Mouse (Mus musculus) 3134 (cell line): ENCODE measurements around the gene Pou2f2.

ENCODE experiments used
- DNase-seq: peaks from one replicate; pipeline ENCODE4 v3.0.0-alpha.2; 2011; ENCODE audit warnings: low spot score; ENCODE audit not compliant: insufficient read length; ENCODE audit errors: extremely low read depth

Pou2f2 gene

DNA sequence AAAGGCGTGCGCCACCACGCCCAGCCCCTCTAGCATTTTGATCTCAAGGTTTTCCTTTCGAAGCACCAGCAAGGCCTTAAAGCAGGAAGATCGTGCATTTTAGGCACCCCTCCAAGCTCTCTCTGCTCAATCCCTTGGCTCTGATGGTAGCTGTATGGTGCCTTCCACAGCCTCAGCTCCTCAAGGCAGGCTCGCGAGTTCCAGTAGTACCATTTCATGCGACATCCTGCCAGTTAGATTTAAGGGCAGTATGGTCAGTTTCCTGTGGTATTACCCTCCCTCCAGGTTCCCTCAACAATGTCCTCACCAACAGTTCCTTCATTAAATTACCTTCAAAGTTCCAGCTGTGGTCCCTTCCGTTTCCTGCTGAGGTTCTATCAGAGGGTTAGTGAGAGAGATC, 16.6 kb upstream of the Pou2f2 start:
- no peak for DNase-seq

DNA sequence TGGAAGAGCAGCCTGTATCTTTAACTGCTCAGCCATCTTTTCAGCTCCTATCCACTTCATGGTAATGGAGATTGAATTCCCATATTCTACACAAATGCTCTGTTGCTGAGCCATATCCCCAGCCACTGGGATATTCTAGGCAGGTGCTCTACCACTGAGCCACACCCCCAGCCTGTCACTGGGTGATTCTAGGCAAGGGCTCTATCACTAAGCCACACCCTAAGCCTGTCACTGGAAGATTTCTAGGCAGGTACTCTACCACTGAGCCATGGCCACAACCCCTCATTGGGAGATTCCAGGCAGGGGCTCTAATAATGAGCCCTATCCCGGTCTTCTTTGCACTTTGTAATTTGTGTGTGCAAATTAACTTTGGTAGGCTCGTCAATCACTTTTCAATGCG, 15.6 kb upstream of the Pou2f2 start:
- DNase-seq = no peak

DNA sequence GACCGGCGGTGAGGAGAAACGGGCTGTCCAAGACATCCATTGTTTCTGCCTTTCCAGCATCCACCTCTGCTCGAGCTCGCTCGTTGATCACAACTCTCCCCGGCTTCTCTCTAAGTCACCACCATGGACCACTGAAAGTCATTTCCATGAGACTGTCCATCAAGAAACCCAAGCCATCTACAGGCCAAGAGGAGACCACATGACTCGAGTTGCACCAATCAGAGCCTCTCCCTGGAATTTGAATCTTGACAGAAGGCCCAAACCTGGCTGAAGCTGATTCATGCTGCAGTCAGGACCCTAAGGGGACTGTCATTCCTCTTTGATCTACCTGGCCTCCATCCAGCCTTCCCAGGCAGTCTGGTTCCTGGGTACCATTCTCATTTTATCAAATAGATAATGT, 12.6 kb upstream of the Pou2f2 start:
- DNase-seq = no peak

DNA sequence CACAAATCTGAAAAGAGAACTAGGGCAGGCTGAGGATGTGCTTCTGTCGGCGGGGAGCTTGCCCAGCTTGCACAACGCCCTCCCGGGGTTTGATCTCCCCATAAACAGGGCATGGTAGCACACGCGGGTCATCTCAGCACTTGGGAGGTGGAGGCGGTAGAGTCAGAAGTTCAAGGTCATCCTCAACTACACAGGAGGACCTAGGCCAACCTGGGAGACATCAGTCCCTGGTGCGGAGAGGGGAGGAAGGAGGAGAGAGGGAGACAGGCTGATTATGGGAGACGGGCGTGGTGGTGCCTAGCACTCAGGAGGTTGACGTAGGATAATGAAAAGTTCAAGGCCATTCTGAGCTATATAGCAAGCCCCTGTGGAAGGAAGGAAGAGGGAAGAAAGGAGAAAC, 11.3 kb upstream of the Pou2f2 start:
- DNase-seq = no peak

DNA sequence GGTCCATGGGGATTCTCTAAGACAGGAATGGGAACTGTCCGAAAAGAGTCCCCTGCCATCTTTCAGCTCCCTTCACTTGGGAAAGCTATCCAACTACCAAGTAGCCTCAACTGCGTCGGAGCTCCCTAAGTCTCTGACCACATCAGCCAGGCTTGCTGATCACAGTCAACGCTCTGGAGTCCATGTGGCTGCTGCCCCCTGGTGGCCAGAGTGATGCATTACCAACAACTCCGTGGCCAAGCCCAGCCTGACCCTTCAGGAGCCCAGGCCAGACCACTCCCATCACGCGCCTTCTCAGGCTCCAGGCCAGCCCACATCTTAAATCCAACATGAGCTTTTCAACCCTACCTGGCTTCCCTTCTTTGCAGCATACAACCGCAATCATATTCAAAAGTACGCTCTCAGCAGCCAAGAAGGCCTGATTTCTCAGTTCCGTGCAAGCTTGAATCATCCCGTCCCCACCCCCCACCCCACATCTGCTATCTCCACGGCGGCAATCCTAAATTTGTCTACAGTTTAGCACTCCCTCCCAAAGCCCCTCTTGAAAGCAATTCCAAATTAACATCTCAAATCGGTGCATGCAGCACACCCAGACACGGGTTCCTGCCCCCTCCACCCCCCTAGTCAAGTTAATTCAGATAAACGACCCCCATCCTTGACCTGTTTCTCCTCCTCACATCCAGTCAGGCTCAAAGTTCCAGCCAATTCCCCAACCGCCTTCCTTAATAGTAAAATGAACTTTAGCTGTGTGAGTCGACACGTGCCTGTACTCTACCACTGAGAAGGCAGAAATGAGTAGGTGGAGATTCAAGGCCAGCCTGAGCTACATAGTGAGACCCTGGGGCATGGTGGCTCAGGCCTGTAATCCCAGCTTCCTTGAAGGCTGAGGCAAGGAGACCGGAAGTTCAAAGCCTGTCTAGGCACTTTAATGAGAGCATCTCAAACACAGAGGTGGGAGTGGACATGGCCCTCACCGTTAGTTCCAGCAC, 8.4 kb upstream of the Pou2f2 start:
- peak; percentile 66 for DNase-seq

DNA sequence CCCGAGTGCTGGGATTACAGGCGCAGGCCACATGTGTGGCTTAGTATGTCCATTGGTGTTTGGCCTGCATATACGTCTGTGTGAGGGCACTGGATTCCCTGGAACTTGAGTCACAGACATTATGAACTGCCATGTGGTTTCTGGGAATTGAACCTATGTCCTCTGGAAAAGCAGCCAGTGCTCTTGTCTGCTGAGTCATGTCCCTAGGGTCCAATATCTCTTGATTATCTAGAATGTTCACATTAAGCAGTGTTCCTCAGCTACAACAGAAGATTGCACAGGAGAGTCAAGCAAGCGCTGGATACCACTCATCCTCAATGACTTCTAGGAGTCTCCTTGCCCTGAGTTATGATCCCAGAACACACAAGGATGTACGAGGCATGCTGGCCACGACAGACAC, 4.6 kb upstream of the Pou2f2 start:
- no peak for DNase-seq

DNA sequence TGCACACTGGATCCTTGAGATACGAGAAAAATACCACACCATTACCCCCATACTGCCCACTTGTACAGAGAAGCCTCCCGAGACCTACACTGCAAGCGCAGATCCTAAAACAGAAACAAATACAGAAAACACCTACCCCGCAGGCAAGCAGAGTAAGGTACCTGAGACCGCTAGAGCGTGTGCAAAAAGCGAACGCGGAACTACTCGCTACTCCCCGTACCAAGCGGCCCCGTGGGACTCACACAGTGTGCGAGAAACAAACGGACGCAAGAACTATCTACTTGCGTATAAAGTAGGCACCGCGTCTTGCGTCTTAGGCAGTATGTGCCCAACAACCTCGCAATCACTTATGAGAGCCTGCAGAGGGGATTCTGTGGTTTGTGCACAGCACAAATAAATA, 2.3 kb upstream of the Pou2f2 start:
- DNase-seq = no peak

DNA sequence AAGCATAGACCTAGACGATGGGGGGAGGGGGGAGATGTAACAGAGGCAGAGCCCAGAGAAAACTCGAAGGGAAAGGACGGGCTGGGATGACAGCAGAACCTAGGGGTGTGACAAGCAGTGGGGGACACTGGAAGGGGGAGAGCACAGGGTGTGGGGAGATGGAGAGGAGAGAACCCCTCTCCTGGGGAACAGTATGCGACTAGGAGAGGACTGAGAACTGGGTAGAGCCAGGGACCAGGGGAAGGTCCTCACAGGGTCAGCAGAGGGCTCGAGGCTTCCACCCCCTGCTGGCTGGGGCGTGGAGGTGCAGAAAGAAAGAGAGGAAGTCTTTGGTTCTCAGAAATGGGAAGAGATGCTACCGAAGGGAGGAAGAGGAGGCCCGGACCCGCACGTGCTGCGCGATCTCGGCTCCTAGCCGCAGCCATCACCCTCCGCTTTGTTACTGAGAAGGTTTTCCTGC, 1.8 kb upstream of the Pou2f2 start:
- no peak for DNase-seq

DNA sequence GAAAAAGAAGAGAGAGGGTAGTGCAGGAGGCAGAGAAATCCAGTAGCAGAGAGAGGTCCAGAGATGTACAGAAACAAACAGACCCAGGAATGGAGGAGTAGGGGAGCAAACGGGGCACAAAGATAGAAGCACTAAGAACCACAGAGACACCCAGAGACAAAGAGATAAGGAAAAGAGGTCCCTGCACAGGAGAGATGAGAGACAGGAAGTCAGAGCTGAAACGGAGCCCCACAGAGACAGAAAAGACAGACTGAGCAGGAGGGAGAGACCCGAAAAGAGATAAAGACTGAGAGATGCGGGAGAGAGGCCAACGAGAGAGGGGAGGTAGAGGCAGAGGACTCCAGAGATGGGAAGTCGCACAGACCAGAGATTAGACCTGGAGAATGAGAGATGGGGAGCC, 986 bp upstream of the Pou2f2 start:
- no peak for DNase-seq

DNA sequence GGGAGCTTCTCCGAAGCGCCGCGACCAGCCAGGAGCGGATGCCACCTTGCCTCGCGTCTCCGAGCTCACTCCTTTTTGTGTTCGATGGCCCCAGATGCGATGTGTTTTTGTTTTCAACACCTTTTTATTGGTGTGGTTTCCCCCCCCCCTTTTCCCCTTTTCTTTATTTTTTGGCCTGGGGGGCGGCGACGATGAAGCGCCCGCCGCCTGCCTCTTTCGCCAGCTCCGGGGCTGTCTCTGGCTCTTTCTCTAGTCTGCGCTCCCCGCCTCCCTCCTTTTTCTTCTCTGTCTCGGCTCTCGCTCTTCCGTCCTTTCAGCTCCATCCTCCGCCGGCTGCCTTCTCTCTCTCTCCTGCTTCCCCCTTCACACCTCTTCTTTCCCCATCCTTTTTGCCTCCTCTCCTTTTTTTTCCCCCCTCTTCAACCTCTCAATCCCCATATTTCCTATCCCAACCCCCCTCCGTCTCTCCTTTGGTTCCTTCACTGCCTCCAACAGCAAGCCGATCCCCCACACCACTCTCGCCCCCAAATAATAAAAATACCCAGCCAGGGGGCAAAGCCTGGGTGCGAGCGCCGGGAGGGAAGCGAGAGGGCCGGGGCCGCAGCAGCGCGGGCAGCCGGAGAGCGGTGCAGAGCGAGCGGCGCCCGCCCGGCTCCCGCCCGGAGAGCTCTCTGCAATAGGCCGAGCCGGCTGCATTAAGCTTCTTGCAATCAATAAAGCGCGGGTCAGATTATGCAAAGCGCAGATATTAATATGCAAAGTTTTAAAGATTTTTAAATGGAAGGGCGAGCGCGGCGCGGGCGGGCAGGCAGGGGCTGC, 530 bp downstream of the Pou2f2 start:
- no peak for DNase-seq

DNA sequence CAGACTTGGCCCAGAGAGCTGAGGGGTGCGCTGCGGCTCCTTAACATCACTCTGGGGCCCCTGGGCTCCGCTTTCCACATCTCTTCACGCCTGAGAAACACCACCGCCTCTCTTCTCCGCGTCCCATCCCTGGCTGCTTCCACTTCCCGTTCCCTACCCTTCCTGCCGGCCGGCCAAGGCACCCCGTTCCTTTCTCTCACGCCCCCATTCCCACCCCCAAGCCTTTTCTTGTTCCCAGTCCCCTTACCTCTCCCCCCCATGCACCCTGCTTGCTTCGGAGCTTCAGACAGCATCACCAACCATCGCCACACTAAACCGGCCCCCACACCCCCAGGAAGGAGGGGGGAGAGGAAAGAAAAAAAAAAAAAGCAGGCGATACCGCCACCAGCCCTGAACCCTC, 1.2 kb downstream of the Pou2f2 start:
- DNase-seq = no peak

DNA sequence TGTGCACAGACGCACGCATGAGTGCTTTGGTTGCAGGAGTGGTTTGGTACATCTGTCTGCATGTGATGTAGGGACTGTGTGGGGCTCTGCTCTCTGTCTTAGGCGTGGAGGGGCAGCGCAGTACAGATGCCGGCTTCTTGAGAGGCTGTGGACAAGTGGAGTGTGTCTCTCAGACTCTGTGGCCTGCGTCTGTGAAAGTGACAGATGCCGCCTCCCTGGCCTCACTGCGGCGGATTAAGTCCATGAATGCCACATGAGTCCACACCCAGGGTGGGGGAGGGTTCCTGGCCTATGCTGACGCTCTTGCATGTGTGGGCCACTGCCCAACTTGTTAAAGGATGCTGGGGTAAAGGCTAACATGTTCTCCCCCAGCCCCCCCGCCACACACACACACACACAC, 5.2 kb downstream of the Pou2f2 start:
- no peak for DNase-seq

DNA sequence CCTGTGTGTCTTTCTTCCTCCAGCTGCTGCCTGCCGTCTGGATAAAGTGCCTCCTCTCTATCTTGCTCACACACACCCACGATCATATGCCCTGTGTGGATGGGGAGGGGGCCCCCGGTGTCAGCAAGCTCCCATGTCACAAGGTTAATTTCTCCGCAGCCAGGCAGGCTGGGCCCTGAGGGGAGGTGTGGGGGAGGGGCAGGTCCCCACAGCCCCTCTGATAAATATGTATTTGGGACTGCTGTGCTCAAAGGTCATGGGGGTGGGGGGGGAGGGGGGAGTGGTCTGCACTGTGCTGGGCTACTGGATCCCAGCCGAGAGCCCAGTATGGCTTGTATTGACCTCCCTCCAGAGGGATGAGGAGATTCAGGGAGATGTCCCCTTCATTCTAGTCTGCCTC, 6.9 kb downstream of the Pou2f2 start:
- no peak for DNase-seq

DNA sequence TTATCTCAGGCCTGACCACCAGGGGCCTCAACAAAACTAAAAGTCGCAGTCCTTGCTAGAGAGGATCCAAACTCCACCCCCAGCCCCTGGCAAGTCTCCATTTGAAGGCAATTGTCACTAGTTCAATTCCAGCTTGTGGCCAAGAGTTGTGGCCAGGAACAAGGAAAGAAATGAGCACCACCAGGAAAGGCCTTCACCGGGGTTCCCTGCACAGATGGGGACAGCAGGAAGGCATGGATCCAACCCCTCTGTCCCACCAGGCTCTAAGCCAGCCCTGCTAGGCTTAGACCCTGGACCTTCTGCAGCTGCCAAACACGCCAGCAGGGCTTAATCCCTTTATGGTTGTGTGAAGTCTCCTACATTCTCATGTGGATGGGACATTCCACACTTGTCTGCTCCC, 8.9 kb downstream of the Pou2f2 start:
- DNase-seq = no peak

DNA sequence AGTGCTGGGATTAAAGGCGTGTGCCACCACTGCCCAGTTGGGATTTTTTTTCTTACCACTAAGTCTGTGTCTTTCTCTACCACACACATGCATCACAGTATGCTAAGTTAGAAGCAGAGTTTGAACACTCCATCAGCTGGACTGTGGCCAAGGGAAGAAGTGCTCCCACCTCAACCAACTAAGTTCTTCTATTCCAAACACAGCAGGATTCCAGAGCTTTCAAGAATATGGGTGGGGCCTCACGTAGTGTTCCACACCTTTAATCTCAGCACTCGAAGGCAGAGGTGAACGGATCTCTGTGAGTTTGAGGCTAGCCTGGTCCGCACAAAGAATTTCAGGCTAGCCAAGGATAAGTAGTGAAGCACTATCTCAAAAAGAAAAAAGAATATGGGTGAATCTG, 13.4 kb downstream of the Pou2f2 start:
- no peak for DNase-seq

DNA sequence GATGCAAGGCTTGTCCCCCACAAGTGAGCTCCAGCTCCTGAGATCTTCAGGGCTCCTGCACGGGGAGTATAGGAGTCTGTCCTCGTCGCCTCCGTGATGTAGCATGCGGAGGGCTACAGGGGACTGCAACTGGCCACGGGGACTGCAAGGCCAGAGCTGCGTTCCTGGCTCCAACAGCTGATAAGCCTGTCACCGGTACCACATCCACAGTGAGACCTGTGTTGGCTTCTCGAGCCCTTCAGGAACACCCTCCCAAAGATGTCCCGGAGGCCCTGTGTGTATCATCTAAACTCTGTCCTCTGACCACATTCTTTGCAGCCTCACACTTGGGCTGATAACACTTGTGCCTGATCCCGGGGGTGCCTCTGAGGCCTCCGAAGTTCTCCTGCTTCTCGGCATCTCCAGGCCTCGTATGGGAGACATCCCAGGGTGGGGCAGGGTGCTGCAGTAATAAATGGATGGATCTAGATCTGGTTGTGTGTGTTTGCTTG, 23.3 kb downstream of the Pou2f2 start:
- DNase-seq = no peak

DNA sequence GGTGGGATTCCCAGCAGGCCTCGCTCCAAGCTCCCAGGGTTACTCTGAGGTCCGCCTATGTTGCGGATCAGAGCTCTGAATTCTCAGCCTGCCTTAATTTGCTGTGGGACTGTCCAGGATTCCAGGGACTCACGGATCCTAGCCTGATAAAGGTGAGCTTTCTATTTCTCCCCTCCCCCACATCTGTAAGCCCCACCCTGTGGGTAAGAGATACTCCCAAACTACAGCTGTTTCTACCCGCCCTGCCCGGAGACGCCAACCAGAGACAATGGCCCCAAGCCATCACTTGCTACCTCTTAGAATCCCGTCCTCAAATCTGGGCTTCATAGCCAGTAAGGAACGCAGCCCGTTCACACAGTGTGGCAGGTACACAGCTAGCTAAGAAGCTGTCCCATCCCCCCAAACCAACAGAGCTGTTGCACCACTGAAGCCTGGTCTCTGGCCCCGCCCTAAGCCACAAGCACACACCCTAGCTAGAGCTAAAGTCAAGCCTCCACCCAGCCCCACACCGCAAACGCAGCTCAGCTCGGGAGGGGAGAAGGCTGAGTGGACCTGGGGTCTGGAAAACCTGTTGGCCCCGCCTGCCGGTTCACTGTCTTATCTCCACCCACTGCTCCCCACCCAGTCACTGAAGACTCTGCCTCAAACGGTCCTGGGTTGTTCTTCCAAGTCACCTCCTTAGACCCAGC, 23.9 kb downstream of the Pou2f2 start:
- peak; percentile 54 for DNase-seq

DNA sequence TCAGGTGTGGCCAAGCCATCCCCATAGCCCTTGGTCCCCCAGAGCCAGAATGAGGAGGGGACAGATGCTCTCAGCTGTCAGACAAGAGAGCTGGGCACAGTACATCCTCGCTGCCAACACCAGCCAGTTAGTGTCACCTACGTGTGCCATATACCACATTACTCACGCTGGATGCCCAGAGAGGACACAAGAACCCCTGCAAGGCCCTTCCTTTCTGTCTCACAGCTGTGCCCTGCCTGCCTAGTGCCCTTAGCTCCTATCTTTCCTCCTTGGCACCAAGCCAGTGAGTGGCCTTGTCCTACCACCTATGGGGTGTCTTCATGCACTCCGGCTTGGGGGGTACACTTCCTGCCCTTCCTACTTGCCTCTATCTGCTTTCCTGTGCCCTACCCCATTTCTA, 24.9 kb downstream of the Pou2f2 start:
- no peak for DNase-seq

DNA sequence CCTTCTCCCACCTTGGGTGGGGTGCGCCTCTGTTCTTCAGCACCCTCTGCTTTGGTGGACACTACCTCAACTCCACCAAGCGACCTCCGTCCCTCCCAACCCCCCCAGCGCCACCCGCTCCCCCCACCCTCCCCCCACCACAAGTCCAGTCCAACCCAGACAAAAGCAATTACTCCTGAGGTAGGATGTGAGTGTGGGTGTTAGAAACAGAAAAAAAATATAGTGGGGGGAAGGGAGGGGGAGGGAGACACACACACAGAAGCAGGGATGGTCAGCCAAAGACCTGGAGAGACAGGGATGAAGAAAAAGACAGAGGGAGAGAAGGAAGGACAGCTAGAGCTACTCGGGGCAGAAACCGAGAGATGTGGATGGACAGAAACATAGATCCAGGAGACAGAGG, 25.7 kb downstream of the Pou2f2 start:
- DNase-seq = no peak

DNA sequence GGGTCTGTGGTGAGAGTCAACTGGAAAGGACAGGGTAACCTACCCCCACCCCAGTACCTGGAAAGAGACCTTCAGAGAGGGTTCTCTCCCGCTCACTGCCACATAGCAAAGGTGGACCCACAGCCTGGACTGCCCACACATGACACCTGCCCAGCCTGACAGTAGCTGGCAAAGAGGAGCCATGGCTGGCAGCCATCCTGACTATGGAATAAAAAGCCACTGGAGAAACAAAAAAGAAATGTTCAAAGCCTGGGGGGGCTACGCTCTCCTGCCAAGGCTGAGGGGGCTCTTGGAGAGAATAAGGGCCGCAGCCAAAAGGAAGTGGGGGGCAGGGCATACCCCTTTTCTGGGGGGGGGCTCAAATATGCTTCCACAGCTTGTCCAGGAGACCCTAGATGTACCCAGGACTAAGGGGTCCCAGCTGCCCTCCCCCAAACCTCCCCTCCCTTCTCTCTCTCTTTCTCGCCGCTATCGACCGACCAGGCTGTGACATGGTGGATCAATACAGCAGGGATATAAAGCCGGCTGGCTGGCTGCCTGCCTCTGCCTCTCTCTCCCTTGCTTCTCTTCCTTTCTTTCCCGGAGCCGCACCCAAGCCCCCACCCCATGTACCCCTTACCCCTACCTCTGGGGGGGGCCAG, 27.5 kb downstream of the Pou2f2 start:
- DNase-seq = no peak

DNA sequence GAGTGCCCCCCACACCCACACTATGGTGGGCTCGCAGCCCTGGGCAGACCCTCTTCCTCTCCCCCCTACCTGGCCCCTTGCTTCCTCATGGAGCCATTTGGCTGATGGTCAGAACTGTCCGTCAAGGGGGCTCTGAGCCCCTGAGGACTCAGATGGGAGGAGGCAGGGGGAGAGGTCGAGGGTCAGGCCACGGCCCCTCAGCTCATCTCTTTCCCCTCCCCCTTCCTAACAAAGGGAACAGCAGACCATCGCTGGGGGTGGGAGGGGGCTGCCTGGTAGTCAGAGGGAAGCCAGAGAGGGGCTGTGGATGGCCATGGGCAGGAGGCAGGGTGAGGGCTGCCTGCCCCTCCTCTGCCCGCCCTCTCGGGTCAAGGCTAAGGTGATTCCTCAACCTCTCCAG, 28.5 kb downstream of the Pou2f2 start:
- DNase-seq = no peak
